Mouse (Mus musculus) kidney, adult 2 months (tissue): ENCODE results near the gene Gpc4. TPM values are rescaled to one million over a fixed set of nuclear protein-coding genes. Genes with fewer than 3 reads are reported as not detected.
A peak's percentile ranks its signal among the peaks of the same experiment; 100 is the strongest.

Experiments used
- DNase-seq: peaks from one replicate; pipeline ENCODE4 v3.0.0; 2021
- H3K27ac ChIP-seq: fragments of 200-500 bp; 2 replicates; pipeline ENCODE4 v1.5.1; 2012; ENCODE audit warnings: low read depth, low read length, control low read depth, inconsistent platforms; ENCODE audit not compliant: insufficient read depth
- H3K27me3 ChIP-seq: fragments of 200-500 bp; replicated peaks from 2 replicates; pipeline ENCODE4 v1.6.1; 2012; ENCODE audit warnings: mild to moderate bottlenecking, moderate library complexity, low read length, inconsistent platforms; ENCODE audit not compliant: control insufficient read depth, insufficient read depth
- H3K36me3 ChIP-seq: fragments of 200-500 bp; 2 replicates; pipeline ENCODE4 v1.6.1; 2012; ENCODE audit warnings: mild to moderate bottlenecking, moderate library complexity, low read length, inconsistent platforms; ENCODE audit not compliant: control insufficient read depth, insufficient read depth
- H3K4me1 ChIP-seq: fragments of 200-500 bp; 2 replicates; pipeline ENCODE4 v1.6.1; 2011; ENCODE audit warnings: low read length; ENCODE audit not compliant: control insufficient read depth, insufficient read depth
- H3K4me3 ChIP-seq: fragments of 200-500 bp; 2 replicates; pipeline ENCODE4 v1.5.1; 2011; ENCODE audit warnings: mild to moderate bottlenecking, low read depth, low read length, control low read depth; ENCODE audit not compliant: insufficient read depth
- CTCF ChIP-seq: fragments of 200-500 bp; conservative IDR thresholded peaks from 2 replicates; pipeline ENCODE4 v1.5.1; 2011; ENCODE audit warnings: low read depth, mild to moderate bottlenecking, control low read depth, low read length, moderate library complexity, mixed read lengths; ENCODE audit not compliant: insufficient read depth, insufficient read length
- POLR2A ChIP-seq: fragments of 200-500 bp; IDR thresholded peaks from one replicate; pipeline ENCODE4 v1.6.1; 2011; ENCODE audit warnings: low read depth, low read length, control low read depth
- WGBS: fragments of 180-500 bp; shearing (Covaris S2); methylation state at CpG from one replicate; pipeline ENCODE4 v1.1.7; 2018; 5-methylcytosine and 5-hydroxymethylcytosine counted together
- polyA plus RNA-seq: library from polyadenylated mRNA; depleted of rRNA; stranded (reverse); fragments of >200 nt; gene quantifications from 2 replicates; pipeline ENCODE4 v1.2.3, GENCODE M21; 2012

Gene Gpc4
- polyA plus RNA-seq, 1 experiment = 98.0 TPM

GRCm38 (mm10) chrX:52162206-52162605 is 2.8 kb downstream of the Gpc4 start:
- 33% methylated on average over 1 of the region's 1 CpGs for WGBS
- DNase-seq = no peak
- no peak overlapping the region; the same call in 1 of the 2 replicates for H3K27ac ChIP-seq
- H3K27me3 ChIP-seq = no peaks in the 10 kb centered on the region; the same call in 1 of the 2 replicates
- H3K4me3 ChIP-seq = no peak overlapping the region
- H3K4me1 ChIP-seq = no peaks in the 10 kb centered on the region; the same call in 1 of the 2 replicates
- no peaks in the 10 kb centered on the region for H3K36me3 ChIP-seq
- TF ChIP-seq CTCF (no peak), POLR2A (no peak)

- no peak overlapping the region for H3K27ac ChIP-seq
- no peak for TF ChIP-seq POLR2A
- no peak for TF ChIP-seq CTCF
- 81% methylated on average over 5 of the region's 5 CpGs for WGBS
- no peak for DNase-seq
- no peaks in the 10 kb centered on the region for H3K36me3 ChIP-seq
- H3K4me1 ChIP-seq = no peaks in the 10 kb centered on the region; the same call in 1 of the 2 replicates
- no peaks in the 10 kb centered on the region; the same call in 1 of the 2 replicates for H3K27me3 ChIP-seq
- H3K4me3 ChIP-seq = no peak overlapping the region
Observed at GRCm38 (mm10) chrX:52159621-52160020, 5.4 kb downstream of the Gpc4 start.

- peak; percentile 64 for DNase-seq
- H3K27ac ChIP-seq = peak overlapping the region; percentile 55; the same call in 1 of the 2 replicates
- peaks cover 15% of the 10 kb centered on the region for H3K4me1 ChIP-seq
- no peak overlapping the region for H3K4me3 ChIP-seq
- TF ChIP-seq POLR2A (no peak), CTCF (no peak)
- no peaks in the 10 kb centered on the region for H3K27me3 ChIP-seq
- no peaks in the 10 kb centered on the region; the same call in 1 of the 2 replicates for H3K36me3 ChIP-seq
- WGBS = 57% methylated on average over 7 of the region's 7 CpGs
Observed at GRCm38 (mm10) chrX:52155408-52155953, 9.6 kb downstream of the Gpc4 start.

GRCm38 (mm10) chrX:52154821-52155220 is 10.2 kb downstream of the Gpc4 start:
- Histone ChIP-seq H3K36me3 (no peaks in the 10 kb centered on the region; the same call in 1 of the 2 replicates), H3K4me1 (peaks cover 15% of the 10 kb centered on the region), H3K4me3 (no peak overlapping the region), H3K27me3 (no peaks in the 10 kb centered on the region), H3K27ac (no peak overlapping the region; the same call in 1 of the 2 replicates)
- 55% methylated on average over 4 of the region's 4 CpGs for WGBS
- TF ChIP-seq CTCF (no peak), POLR2A (no peak)
- peak; percentile 59 for DNase-seq

GRCm38 (mm10) chrX:52153451-52153850 is 11.6 kb downstream of the Gpc4 start:
- H3K27me3 ChIP-seq = no peaks in the 10 kb centered on the region
- no peaks in the 10 kb centered on the region; the same call in 1 of the 2 replicates for H3K36me3 ChIP-seq
- H3K4me1 ChIP-seq = peaks cover 15% of the 10 kb centered on the region
- no peak overlapping the region for H3K4me3 ChIP-seq
- no peak for DNase-seq
- no peak for TF ChIP-seq POLR2A
- TF ChIP-seq CTCF = no peak
- 39% methylated on average over 4 of the region's 4 CpGs for WGBS
- H3K27ac ChIP-seq = peak overlapping the region; percentile 94

GRCm38 (mm10) chrX:52152961-52153360 is 12.1 kb downstream of the Gpc4 start:
- H3K4me1 ChIP-seq = peaks cover 15% of the 10 kb centered on the region
- 28% methylated on average over 5 of the region's 5 CpGs for WGBS
- H3K27me3 ChIP-seq = no peaks in the 10 kb centered on the region
- peak; percentile 83 for DNase-seq
- no peak overlapping the region for H3K4me3 ChIP-seq
- TF ChIP-seq CTCF = no peak
- no peak for TF ChIP-seq POLR2A
- no peaks in the 10 kb centered on the region; the same call in 1 of the 2 replicates for H3K36me3 ChIP-seq
- H3K27ac ChIP-seq = peak overlapping the region; percentile 94

GRCm38 (mm10) chrX:52151555-52151954 is 13.5 kb downstream of the Gpc4 start:
- H3K27ac ChIP-seq = peak overlapping the region; percentile 94
- no peaks in the 10 kb centered on the region; the same call in 1 of the 2 replicates for H3K36me3 ChIP-seq
- WGBS = 56% methylated on average over 5 of the region's 5 CpGs
- H3K4me1 ChIP-seq = peaks cover 15% of the 10 kb centered on the region
- H3K27me3 ChIP-seq = no peaks in the 10 kb centered on the region
- no peak for DNase-seq
- H3K4me3 ChIP-seq = no peak overlapping the region
- TF ChIP-seq POLR2A = no peak
- TF ChIP-seq CTCF = no peak
